ENCODE assay signal across 17 mouse cellular contexts in genomic region chr7:27569580-27570224, GRCm38 (mm10). TPM values are rescaled to one million over a fixed set of nuclear protein-coding genes. Genes with fewer than 3 reads are reported as not detected.
DNase-seq lines count a peak whose midpoint lies in the region; ATAC-seq and TF ChIP-seq lines count a peak whose summit lies in the region.
"Had no signal": no experiment of that assay in that cellular context is flagged by ENCODE, and none has a peak within 500 bp of the region (broad histone marks: within the 10 kb centered on the region; RNA-seq: fewer than 3 reads in every experiment).

No protein-coding gene starts in this region.

- ATAC-seq in limb, embryonic 14.5 days (ENCODE audit: low FRiP score, low read depth) = no peak
- no peak for ATAC-seq in embryonic facial prominence, embryonic 15.5 days (ENCODE audit: insufficient number of reproducible peaks, low FRiP score, low TSS enrichment, low read depth)
- ATAC-seq in stomach, postnatal 0 days (ENCODE audit: low FRiP score, low TSS enrichment) = peak; percentile 72; the same call in 1 of the 2 replicates
- ATAC-seq in kidney, embryonic 16.5 days (ENCODE audit: low FRiP score, low TSS enrichment) = no peak
- ATAC-seq: forebrain, embryonic 15.5 days; midbrain, embryonic 15.5 days had no signal

- H3K4me3 ChIP-seq in limb, embryonic 14.5 days (replicated peaks; ENCODE audit: low read length) = no peak overlapping the region
- no peak overlapping the region for H3K4me3 ChIP-seq in limb, embryonic 10.5 days
- no peak overlapping the region for H3K4me3 ChIP-seq in embryonic facial prominence, embryonic 15.5 days (replicated peaks)
- H3K4me3 ChIP-seq in stomach, postnatal 0 days (ENCODE audit: low read depth, low read length) = no peak overlapping the region
- H3K4me3 ChIP-seq in kidney, embryonic 16.5 days (ENCODE audit: low read length) = no peak overlapping the region
- H3K4me3 ChIP-seq: forebrain, embryonic 15.5 days; limb, embryonic 13.5 days; midbrain, embryonic 15.5 days had no signal

- peaks cover 73% of the 10 kb centered on the region for H3K36me3 ChIP-seq in limb, embryonic 14.5 days (ENCODE audit: control insufficient read depth, insufficient read depth, low read length)
- peaks cover 87% of the 10 kb centered on the region for H3K36me3 ChIP-seq in limb, embryonic 10.5 days
- H3K36me3 ChIP-seq in embryonic facial prominence, embryonic 15.5 days = peaks cover 73% of the 10 kb centered on the region
- peaks cover 24% of the 10 kb centered on the region for H3K36me3 ChIP-seq in stomach, postnatal 0 days (ENCODE audit: control insufficient read depth, insufficient read depth, low read length)
- peaks cover 59% of the 10 kb centered on the region for H3K36me3 ChIP-seq in kidney, embryonic 16.5 days (ENCODE audit: insufficient read depth, low read length)

- H3K9me3 ChIP-seq in limb, embryonic 14.5 days (ENCODE audit: control insufficient read depth, low read length) = no peaks in the 10 kb centered on the region
- no peaks in the 10 kb centered on the region for H3K9me3 ChIP-seq in limb, embryonic 10.5 days (replicated peaks)
- H3K9me3 ChIP-seq in embryonic facial prominence, embryonic 15.5 days (replicated peaks) = no peaks in the 10 kb centered on the region
- H3K9me3 ChIP-seq in stomach, postnatal 0 days (ENCODE audit: control insufficient read depth, low read length) = no peaks in the 10 kb centered on the region
- no peaks in the 10 kb centered on the region for H3K9me3 ChIP-seq in kidney, embryonic 16.5 days (ENCODE audit: low read length)
- H3K9me3 ChIP-seq: forebrain, embryonic 15.5 days; limb, embryonic 13.5 days; midbrain, embryonic 15.5 days had no signal

- 0 out of 2 replicates have a peak, but pooled peaks have one; percentile 3 for TF ChIP-seq CTCF in stomach, postnatal 0 days (IDR thresholded peaks at IDR 0.05; ENCODE audit: low read depth)

- H3K27me3 ChIP-seq in limb, embryonic 14.5 days (ENCODE audit: control insufficient read depth, insufficient read depth, low read length) = no peaks in the 10 kb centered on the region
- H3K27me3 ChIP-seq in limb, embryonic 10.5 days (ENCODE audit: low read depth, poor library complexity, severe bottlenecking) = no peaks in the 10 kb centered on the region
- no peaks in the 10 kb centered on the region for H3K27me3 ChIP-seq in embryonic facial prominence, embryonic 15.5 days
- no peaks in the 10 kb centered on the region for H3K27me3 ChIP-seq in stomach, postnatal 0 days (ENCODE audit: control insufficient read depth, insufficient read depth, low read length)
- H3K27me3 ChIP-seq in kidney, embryonic 16.5 days (ENCODE audit: insufficient read depth, low read length) = no peaks in the 10 kb centered on the region
- H3K27me3 ChIP-seq: forebrain, embryonic 15.5 days; limb, embryonic 13.5 days; midbrain, embryonic 15.5 days had no signal

- 83% methylated on average over 5 of the region's 5 CpGs for WGBS in limb, embryonic 14.5 days
- WGBS in limb, embryonic 10.5 days = 92% methylated on average over 5 of the region's 5 CpGs
- WGBS in embryonic facial prominence, embryonic 15.5 days = 72% methylated on average over 5 of the region's 5 CpGs
- WGBS in stomach, postnatal 0 days = 64% methylated on average over 5 of the region's 5 CpGs
- 85% methylated on average over 5 of the region's 5 CpGs for WGBS in kidney, embryonic 16.5 days

- no peaks in the 10 kb centered on the region for H3K4me1 ChIP-seq in limb, embryonic 14.5 days (ENCODE audit: control insufficient read depth, insufficient read depth, low read length)
- H3K4me1 ChIP-seq in limb, embryonic 10.5 days = no peaks in the 10 kb centered on the region
- no peaks in the 10 kb centered on the region for H3K4me1 ChIP-seq in embryonic facial prominence, embryonic 15.5 days
- no peaks in the 10 kb centered on the region for H3K4me1 ChIP-seq in stomach, postnatal 0 days (replicated peaks; ENCODE audit: control insufficient read depth, insufficient read depth)
- no peaks in the 10 kb centered on the region for H3K4me1 ChIP-seq in kidney, embryonic 16.5 days (ENCODE audit: insufficient read depth, low read length)
- H3K4me1 ChIP-seq: forebrain, embryonic 15.5 days; limb, embryonic 13.5 days; midbrain, embryonic 15.5 days had no signal

- peak; percentile 29 to 36 for DNase-seq in cerebellum, postnatal 10 days
- no peak for DNase-seq in cerebellum, adult 11 months
- peak; percentile 21 for DNase-seq in limb, embryonic 14.5 days (ENCODE audit: low spot score)
- no peak for DNase-seq in limb, embryonic 10.5 days (ENCODE audit: low spot score)
- DNase-seq in stomach, postnatal 0 days (ENCODE audit: low spot score) = no peak
- DNase-seq in spleen, postnatal 4 days (ENCODE audit: low spot score in 2 of 2) = no peak
- DNase-seq: gastrocnemius, postnatal 36 days; kidney, postnatal 25 days; lung, adult 2 months; right cerebral cortex, postnatal 14 days; thymus, postnatal 25 days had no signal

- no peak overlapping the region for H3K4me2 ChIP-seq in limb, embryonic 14.5 days (replicated peaks; ENCODE audit: low read depth, low read length, severe bottlenecking)
- no peak overlapping the region for H3K4me2 ChIP-seq in embryonic facial prominence, embryonic 15.5 days (replicated peaks)
- no peak overlapping the region for H3K4me2 ChIP-seq in stomach, postnatal 0 days (replicated peaks; ENCODE audit: low read depth)
- H3K4me2 ChIP-seq in kidney, embryonic 16.5 days (replicated peaks; ENCODE audit: low read depth, low read length) = no peak overlapping the region
- H3K4me2 ChIP-seq: forebrain, embryonic 15.5 days; limb, embryonic 13.5 days; midbrain, embryonic 15.5 days had no signal

- TF ChIP-seq POLR2A in limb, embryonic 14.5 days (IDR thresholded peaks at IDR 0.05; ENCODE audit: borderline replicate concordance, extremely low read depth, insufficient read depth, insufficient read length) = no peak

- TF ChIP-seq EP300 in stomach, postnatal 0 days (optimal IDR thresholded peaks at IDR 0.05) = peak; percentile 86

- no peak overlapping the region for H3K9ac ChIP-seq in limb, embryonic 14.5 days (ENCODE audit: low read depth, low read length, severe bottlenecking)
- H3K9ac ChIP-seq in embryonic facial prominence, embryonic 15.5 days = no peak overlapping the region
- no peak overlapping the region for H3K9ac ChIP-seq in stomach, postnatal 0 days (ENCODE audit: low read length)
- H3K9ac ChIP-seq in kidney, embryonic 16.5 days (replicated peaks; ENCODE audit: low read length) = no peak overlapping the region
- H3K9ac ChIP-seq: forebrain, embryonic 15.5 days; limb, embryonic 13.5 days; midbrain, embryonic 15.5 days had no signal

- H3K27ac ChIP-seq in limb, embryonic 14.5 days (replicated peaks; ENCODE audit: low read depth, low read length) = no peak overlapping the region
- no peak overlapping the region for H3K27ac ChIP-seq in limb, embryonic 10.5 days
- peak overlapping the region; percentile 35; the same call in 1 of the 2 replicates for H3K27ac ChIP-seq in embryonic facial prominence, embryonic 15.5 days (replicated peaks)
- 0 out of 2 replicates have a peak overlapping the region, but pooled peaks have one; percentile 24 for H3K27ac ChIP-seq in stomach, postnatal 0 days (replicated peaks)
- no peak overlapping the region for H3K27ac ChIP-seq in kidney, embryonic 16.5 days (ENCODE audit: low read length)
- H3K27ac ChIP-seq: forebrain, embryonic 15.5 days; limb, embryonic 13.5 days; macrophage; midbrain, embryonic 15.5 days had no signal

RNA-seq across cellular contexts. Expression of gene 2310022A10Rik, which starts 16.7 kb away (rescaled TPM):
- polyA plus RNA-seq in limb, embryonic 14.5 days (2012; rRNA removed) = 39.8 and 49.0 TPM in 2 replicates
- polyA plus RNA-seq in limb, embryonic 14.5 days (2014; fragmentation: Nextera tagmentation; extraction: Ambion mirVana) = 27.0 and 27.4 TPM in 2 replicates
- 40.8 and 41.2 TPM in 2 replicates for polyA plus RNA-seq in limb, embryonic 10.5 days (2016; fragmentation: Nextera tagmentation; extraction: Ambion mirVana)
- polyA plus RNA-seq in embryonic facial prominence, embryonic 15.5 days (2015; fragmentation: Nextera tagmentation; extraction: Ambion mirVana) = 36.4 and 38.0 TPM in 2 replicates
- polyA plus RNA-seq in stomach, postnatal 0 days (2015; fragmentation: Nextera tagmentation; extraction: Ambion mirVana) = 11.4 TPM in 2 replicates
- polyA plus RNA-seq in kidney, embryonic 16.5 days (2015; fragmentation: Nextera tagmentation; extraction: Ambion mirVana) = 25.1 and 30.4 TPM in 2 replicates

RNA-seq across cellular contexts. Expression of gene Pld3, which starts 16.7 kb away (rescaled TPM):
- 147 and 193 TPM in 2 replicates for polyA plus RNA-seq in limb, embryonic 14.5 days (2012; rRNA removed)
- polyA plus RNA-seq in limb, embryonic 14.5 days (2014; fragmentation: Nextera tagmentation; extraction: Ambion mirVana) = 110 and 114 TPM in 2 replicates
- 31.6 and 49.5 TPM in 2 replicates for polyA plus RNA-seq in limb, embryonic 10.5 days (2016; fragmentation: Nextera tagmentation; extraction: Ambion mirVana)
- polyA plus RNA-seq in embryonic facial prominence, embryonic 15.5 days (2015; fragmentation: Nextera tagmentation; extraction: Ambion mirVana) = 121 and 122 TPM in 2 replicates
- polyA plus RNA-seq in stomach, postnatal 0 days (2015; fragmentation: Nextera tagmentation; extraction: Ambion mirVana) = 117 and 128 TPM in 2 replicates
- polyA plus RNA-seq in kidney, embryonic 16.5 days (2015; fragmentation: Nextera tagmentation; extraction: Ambion mirVana) = 121 and 122 TPM in 2 replicates

RNA-seq across cellular contexts. Expression of gene Akt2, which starts 21.6 kb away (rescaled TPM):
- 96.6 and 110 TPM in 2 replicates for polyA plus RNA-seq in limb, embryonic 14.5 days (2012; rRNA removed)
- 112 and 119 TPM in 2 replicates for polyA plus RNA-seq in limb, embryonic 14.5 days (2014; fragmentation: Nextera tagmentation; extraction: Ambion mirVana)
- 91.3 and 95.0 TPM in 2 replicates for polyA plus RNA-seq in limb, embryonic 10.5 days (2016; fragmentation: Nextera tagmentation; extraction: Ambion mirVana)
- polyA plus RNA-seq in embryonic facial prominence, embryonic 15.5 days (2015; fragmentation: Nextera tagmentation; extraction: Ambion mirVana) = 114 and 117 TPM in 2 replicates
- polyA plus RNA-seq in stomach, postnatal 0 days (2015; fragmentation: Nextera tagmentation; extraction: Ambion mirVana) = 42.6 and 46.5 TPM in 2 replicates
- polyA plus RNA-seq in kidney, embryonic 16.5 days (2015; fragmentation: Nextera tagmentation; extraction: Ambion mirVana) = 110 and 112 TPM in 2 replicates

RNA-seq across cellular contexts. Expression of gene Hipk4, which starts 46.6 kb away (rescaled TPM):
- polyA plus RNA-seq in limb, embryonic 14.5 days (2012; rRNA removed) = 4.3 and 5.4 TPM in 2 replicates
- 0.95 and 1.2 TPM in 2 replicates for polyA plus RNA-seq in limb, embryonic 14.5 days (2014; fragmentation: Nextera tagmentation; extraction: Ambion mirVana)
- 0.54 and 0.79 TPM in 2 replicates for polyA plus RNA-seq in limb, embryonic 10.5 days (2016; fragmentation: Nextera tagmentation; extraction: Ambion mirVana)
- 0.77 and 1.1 TPM in 2 replicates for polyA plus RNA-seq in embryonic facial prominence, embryonic 15.5 days (2015; fragmentation: Nextera tagmentation; extraction: Ambion mirVana)
- polyA plus RNA-seq in stomach, postnatal 0 days (2015; fragmentation: Nextera tagmentation; extraction: Ambion mirVana) = 0.23 and 0.39 TPM in 2 replicates
- 0.70 and 0.73 TPM in 2 replicates for polyA plus RNA-seq in kidney, embryonic 16.5 days (2015; fragmentation: Nextera tagmentation; extraction: Ambion mirVana)

Comparison
In these comparisons a context has a peak if more than half of its experiments do, and no peak if none do; other contexts are left out.
1. DNase-seq: peak in cerebellum, postnatal 10 days (2 of 2) and limb, embryonic 14.5 days (single experiment); none in cerebellum, adult 11 months (single experiment), limb, embryonic 10.5 days (single experiment), stomach, postnatal 0 days (single experiment) and spleen, postnatal 4 days (0 of 2).
2. H3K27ac ChIP-seq: peak in embryonic facial prominence, embryonic 15.5 days (single experiment) and stomach, postnatal 0 days (single experiment); none in limb, embryonic 14.5 days (single experiment), limb, embryonic 10.5 days (single experiment) and kidney, embryonic 16.5 days (single experiment).